Mouse (Mus musculus) lung, postnatal 0 days (tissue): ENCODE data around the gene Morc2a.

ENCODE experiments used
- CTCF ChIP-seq: IDR thresholded peaks from 2 replicates; pipeline ENCODE4 v1.5.1; 2016; ENCODE audit warnings: antibody characterized with exemption, mild to moderate bottlenecking
- EP300 ChIP-seq: IDR thresholded peaks from 2 replicates; pipeline ENCODE4 v1.6.1; 2016; ENCODE audit warnings: antibody characterized with exemption, mild to moderate bottlenecking, control low read depth

DNA sequence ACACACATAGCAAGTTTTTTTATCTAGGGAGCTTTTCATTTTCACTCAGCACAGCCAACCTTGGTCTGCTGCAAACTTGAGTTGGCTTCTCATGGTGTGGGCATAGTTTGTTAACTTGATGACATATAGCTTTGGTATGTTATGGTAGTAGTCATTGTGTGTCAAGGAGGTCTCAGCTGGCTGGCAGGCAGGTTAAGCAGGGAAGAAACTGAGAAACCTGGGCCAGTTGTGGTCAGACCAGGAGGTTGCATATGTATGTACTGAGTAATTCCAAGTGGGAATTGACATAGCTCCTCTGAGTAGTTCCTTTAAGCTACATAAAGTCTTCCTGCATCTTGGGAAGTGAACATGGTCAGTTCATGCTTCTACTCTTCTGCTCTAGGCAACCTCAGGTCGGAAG lies 35.2 kb downstream of the Morc2a start:
- TF ChIP-seq CTCF (no peak), EP300 (no peak)
